Mouse (Mus musculus) embryonic fibroblast, embryonic 13.5 days (primary cell): ENCODE measurements around the gene Myh10. TPM values are rescaled to one million over a fixed set of nuclear protein-coding genes. Genes with fewer than 3 reads are reported as not detected.
A peak's percentile ranks its signal among the peaks of the same experiment; 100 is the strongest.
"Not testable (repeated sequence)": the region's sequence is repeated elsewhere in the genome, so short reads cannot be mapped to it uniquely, and the experiment has no call there.

Experiments used
- H3K27ac ChIP-seq: 2 replicates; pipeline ENCODE4 v1.5.1; 2012; ENCODE audit warnings: low read length, control low read depth, inconsistent platforms; ENCODE audit not compliant: insufficient read depth
- H3K4me1 ChIP-seq: 2 replicates; pipeline ENCODE4 v1.6.1; 2011; ENCODE audit warnings: low read length; ENCODE audit not compliant: control insufficient read depth, insufficient read depth
- H3K4me3 ChIP-seq: 2 replicates; pipeline ENCODE4 v1.5.1; 2011; ENCODE audit warnings: mild to moderate bottlenecking, control low read depth, low read length; ENCODE audit not compliant: insufficient read depth
- CTCF ChIP-seq: IDR thresholded peaks from 2 replicates; pipeline ENCODE4 v1.5.1; 2011; ENCODE audit warnings: mild to moderate bottlenecking, control low read depth, low read length, moderate library complexity, borderline replicate concordance; ENCODE audit not compliant: insufficient read depth
- POLR2A ChIP-seq: IDR thresholded peaks from 2 replicates; pipeline ENCODE4 v1.6.1; 2011; ENCODE audit warnings: low read depth, mild to moderate bottlenecking, control low read depth, low read length, moderate library complexity
- polyA plus RNA-seq: library from polyadenylated mRNA; stranded (reverse); fragments of >200 nt; gene quantifications from 2 replicates; pipeline ENCODE4 v1.2.4, GENCODE M21; 2011; ENCODE audit warnings: low read depth; ENCODE audit not compliant: missing spikeins, insufficient read length

Gene Myh10
- polyA plus RNA-seq, 1 experiment: 459 TPM

DNA sequence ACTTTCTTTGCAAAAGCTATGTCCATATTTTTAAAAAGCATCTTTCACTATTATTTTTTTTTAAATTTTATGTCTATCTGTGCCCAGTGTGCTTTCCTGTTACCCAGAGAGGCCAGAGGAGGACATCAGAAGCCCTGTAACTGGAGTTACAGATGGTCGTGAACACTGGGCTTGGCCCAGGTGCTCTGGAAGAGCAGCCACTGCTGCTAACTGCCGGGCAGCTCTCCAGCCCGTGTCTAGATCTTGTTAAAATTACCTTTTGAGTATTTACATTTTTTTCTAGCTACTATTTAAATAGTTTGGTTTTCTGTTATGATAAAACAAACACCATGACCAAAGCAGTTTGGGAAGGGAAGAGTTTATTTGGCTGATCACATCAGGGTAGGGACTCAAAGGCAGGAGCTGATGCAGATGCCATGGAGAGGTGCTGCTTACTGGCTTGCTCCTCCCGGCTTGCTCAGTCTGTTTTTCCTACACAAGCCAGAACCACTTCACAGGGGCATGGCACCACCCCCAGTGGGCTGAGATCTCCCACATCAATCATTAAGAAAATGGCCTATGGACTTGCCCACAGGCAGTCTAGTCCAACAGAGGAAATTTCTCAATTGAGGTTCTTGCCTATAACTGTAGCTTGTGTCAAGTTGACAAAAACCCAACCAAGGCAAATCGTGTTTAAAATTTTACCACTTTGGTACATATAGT lies 16.7 kb downstream of the Myh10 start:
- H3K4me3 ChIP-seq: no peak overlapping the region
- H3K4me1 ChIP-seq: peaks cover 3% of the 10 kb centered on the region; the same call in 1 of the 2 replicates
- TF ChIP-seq CTCF (no peak), POLR2A (no peak)
- H3K27ac ChIP-seq: no peak overlapping the region

DNA sequence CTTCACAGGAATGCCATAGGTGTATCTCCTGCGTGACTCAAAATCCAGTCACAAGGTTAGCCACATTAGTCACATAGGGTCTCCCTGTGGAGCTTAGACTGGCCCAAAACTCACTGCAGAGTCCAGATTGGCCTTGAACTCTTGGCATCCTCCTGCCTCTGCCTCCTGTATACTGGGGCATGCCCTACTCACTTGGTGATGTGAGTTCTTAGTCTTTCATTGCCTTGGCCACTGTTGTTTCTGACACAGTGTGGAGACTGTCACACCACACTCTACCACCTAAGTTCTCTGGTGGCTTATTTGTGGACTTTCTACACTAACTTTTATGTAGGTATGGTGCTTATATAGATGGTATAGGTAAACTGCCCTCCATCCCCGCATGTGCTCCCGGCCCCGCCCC lies 24.8 kb downstream of the Myh10 start:
- Histone ChIP-seq H3K4me3 (no peak overlapping the region), H3K27ac (no peak overlapping the region), H3K4me1 (peaks cover 13% of the 10 kb centered on the region; the same call in 1 of the 2 replicates)
- TF ChIP-seq POLR2A (no peak), CTCF (no peak)

DNA sequence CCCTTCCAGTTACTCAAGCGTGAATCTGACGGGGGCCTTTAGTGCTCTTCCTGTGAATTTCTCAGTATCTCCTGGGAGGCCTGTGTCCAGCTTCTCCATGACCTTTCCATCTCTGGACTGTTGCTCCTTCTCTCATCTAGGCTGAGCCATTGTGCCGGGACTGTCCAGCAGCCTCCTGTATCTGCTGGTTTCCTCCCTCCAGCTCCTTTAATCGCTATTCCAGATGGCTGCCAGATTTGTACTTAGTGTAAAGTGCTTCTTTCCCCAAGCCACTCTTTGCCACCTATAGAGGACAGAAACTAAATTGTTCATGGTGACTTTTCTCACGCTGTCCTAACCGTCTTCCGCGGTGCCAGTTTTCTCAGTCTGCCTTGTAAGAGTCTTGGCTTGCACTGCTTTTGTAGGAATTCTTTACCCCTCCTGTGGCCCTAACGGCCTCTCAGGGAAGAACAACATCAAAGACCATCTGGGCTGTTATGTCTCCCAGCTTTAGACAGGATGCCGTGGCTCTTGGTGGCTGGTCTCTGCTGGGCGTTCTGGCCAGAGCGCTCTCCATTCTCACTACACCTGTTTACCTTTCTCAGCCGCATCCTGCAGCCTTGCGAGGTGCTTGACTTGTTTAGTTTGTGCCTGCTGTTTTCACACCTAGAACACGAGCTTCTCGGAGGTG lies 25.9 kb downstream of the Myh10 start:
- peaks cover 13% of the 10 kb centered on the region; the same call in 1 of the 2 replicates for H3K4me1 ChIP-seq
- H3K27ac ChIP-seq: 0 out of 2 replicates have a peak overlapping the region, but pooled peaks have one; percentile 10
- no peak overlapping the region for H3K4me3 ChIP-seq
- TF ChIP-seq POLR2A (no peak), CTCF (no peak)

DNA sequence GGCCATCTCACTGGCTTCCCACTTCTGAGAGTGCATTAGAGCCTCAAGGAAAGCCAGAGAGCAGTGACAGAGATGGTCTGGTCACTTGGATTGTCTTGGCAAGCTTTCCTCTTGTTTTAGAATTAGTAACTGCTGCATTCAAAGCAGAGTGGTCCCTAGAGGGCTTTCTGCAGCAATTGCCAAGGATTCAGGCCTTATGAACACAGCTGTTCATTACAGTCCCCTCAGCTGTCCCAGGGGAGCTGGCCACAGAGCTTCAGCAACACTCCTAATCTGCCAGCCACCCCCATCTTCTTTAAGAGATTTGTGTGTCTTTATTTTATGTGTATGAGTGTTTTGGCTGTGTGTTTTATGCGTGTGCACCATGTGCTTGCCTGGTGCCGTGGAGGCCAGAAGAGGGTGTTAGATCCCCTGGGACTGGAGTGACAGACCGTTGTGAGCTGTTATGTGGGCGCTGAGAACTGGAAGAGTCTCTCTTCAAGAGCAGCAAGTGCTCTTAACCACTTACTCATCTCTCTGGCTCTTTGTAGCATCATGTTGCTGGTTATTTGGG lies 27.8 kb downstream of the Myh10 start:
- no peak for TF ChIP-seq CTCF
- TF ChIP-seq POLR2A: no peak

DNA sequence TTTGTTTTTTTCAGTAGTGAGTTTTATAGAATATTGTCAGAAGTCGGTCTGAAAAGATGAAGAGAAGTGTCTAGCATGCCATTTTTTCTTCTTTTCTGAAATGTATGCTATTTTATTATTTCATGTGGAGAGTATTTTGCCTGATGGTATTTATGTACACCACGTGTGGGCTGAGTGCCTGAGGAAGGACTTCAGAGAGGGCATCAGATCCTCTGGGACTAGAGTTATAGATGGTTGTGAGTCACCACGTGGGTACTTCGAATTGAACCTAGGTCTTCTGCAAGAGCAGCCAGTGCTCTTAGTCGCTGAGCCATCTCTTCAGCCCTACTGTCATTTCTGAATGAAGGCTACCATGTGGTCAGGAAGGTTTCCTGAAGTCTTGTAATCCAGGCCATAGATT lies 28.4 kb downstream of the Myh10 start:
- no peak for TF ChIP-seq CTCF
- no peak for TF ChIP-seq POLR2A
- peaks cover 13% of the 10 kb centered on the region; the same call in 1 of the 2 replicates for H3K4me1 ChIP-seq
- H3K27ac ChIP-seq: no peak overlapping the region
- H3K4me3 ChIP-seq: no peak overlapping the region

More for the DNA sequence above, 27.8 kb downstream of the Myh10 start:
- no peak overlapping the region for H3K27ac ChIP-seq
- H3K4me1 ChIP-seq: peaks cover 13% of the 10 kb centered on the region; the same call in 1 of the 2 replicates
- H3K4me3 ChIP-seq: no peak overlapping the region

DNA sequence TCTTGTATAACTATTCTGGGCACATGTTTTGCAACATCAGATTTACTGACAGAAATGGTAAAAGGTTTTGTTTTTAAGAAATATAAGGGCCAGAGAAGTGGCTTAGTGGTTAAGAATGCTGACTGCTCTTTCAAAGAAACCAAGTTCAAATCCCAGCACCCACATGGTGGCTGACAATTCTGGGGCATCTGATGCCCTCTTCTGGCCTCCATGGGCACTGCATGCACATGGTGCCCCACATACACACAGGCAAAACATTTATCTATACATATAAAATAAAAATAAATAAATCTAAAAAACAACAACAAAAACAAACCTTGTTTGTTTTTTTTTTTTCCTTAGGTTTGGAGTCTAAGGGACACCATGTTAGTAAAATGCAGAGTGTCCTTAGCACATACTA lies 32.8 kb downstream of the Myh10 start:
- Histone ChIP-seq H3K4me3 (no peak overlapping the region), H3K27ac (no peak overlapping the region), H3K4me1 (peaks cover 3% of the 10 kb centered on the region; the same call in 1 of the 2 replicates)
- TF ChIP-seq CTCF: peak; percentile 50; the same call in 1 of the 2 replicates
- TF ChIP-seq POLR2A: no peak

DNA sequence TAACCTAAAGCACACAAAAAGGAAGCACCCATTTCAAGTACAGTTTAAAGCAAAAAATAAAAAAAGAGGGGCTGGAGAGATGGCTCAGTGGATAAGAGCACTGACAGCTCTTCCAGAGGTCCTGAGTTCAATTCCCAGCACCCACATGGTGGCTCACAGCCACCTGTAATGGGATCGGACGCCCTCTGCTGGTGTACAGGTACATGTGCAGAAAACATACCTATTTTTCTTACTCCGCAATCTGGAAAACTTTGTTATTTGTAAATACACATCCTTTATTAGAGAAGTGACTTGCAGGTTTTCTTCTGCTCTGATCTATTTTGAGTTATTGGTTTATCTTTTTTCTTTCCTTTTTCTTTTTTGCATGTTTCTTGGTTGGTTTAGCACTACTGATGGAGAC lies 37.3 kb downstream of the Myh10 start:
- H3K27ac ChIP-seq: no peak overlapping the region
- no peaks in the 10 kb centered on the region for H3K4me1 ChIP-seq
- TF ChIP-seq CTCF: 0 out of 2 replicates have a peak, but pooled peaks have one; percentile 2
- no peak for TF ChIP-seq POLR2A
- H3K4me3 ChIP-seq: no peak overlapping the region

DNA sequence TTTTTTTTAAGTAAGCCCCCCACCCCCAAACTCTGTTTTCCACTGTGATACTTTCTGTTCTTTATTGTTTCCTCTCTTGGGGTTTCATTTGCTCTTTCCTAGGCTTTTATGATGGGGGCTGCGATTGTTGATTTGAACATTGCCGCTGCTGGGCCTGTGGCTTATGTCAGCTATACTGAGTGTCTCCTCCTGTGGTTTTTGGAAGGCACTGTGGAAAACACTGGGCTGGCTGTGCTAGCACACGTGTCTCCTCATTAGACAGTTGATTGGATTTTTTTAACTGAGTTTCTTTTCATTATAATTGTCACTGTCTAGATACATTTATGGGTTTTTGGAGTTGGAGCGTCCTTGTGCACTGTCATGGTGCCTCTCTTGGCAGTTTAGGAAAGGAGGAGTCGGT lies 39.4 kb downstream of the Myh10 start:
- TF ChIP-seq POLR2A: no peak
- Histone ChIP-seq H3K4me1 (no peaks in the 10 kb centered on the region), H3K4me3 (no peak overlapping the region), H3K27ac (no peak overlapping the region)

DNA sequence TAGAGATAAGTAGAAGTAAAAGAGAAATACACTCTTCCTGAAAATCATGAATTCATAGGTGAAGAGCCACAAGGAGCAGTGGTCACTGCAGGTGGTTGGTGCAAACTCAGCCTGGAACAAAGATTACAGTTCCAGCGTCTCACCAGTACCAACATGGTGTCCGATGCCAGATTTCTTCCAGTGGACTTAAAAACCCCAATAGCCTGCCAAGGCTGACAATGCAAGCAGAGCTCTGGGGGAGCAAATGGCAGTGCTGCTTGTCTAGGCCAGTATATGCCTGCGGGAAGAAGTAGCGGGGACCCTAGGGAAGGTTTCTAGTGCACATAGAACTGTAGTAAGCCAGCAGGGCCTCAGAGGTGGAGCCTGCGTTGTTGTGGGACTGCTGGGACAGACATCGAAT lies 40.7 kb downstream of the Myh10 start:
- Histone ChIP-seq H3K4me3 (no peak overlapping the region), H3K27ac (no peak overlapping the region), H3K4me1 (no peaks in the 10 kb centered on the region)
- TF ChIP-seq POLR2A: no peak
- TF ChIP-seq CTCF: no peak

DNA sequence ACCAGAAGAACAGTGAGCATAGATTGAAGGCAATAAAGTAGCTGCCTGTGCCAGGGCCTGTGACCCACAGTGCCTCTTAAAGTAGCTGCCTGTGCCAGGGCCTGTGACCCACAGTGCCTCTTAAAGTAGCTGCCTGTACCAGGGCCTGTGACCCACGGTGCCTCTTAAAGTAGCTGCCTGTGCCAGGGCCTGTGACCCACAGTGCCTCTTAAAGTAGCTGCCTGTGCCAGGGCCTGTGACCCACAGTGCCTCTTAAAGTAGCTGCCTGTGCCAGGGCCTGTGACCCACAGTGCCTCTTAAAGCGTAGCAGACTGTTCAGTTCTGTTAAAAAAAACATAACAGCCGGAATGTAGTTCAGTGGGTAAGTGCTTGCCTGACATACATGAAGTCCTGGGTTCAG lies 42.0 kb downstream of the Myh10 start:
- H3K27ac ChIP-seq, H3K4me1 ChIP-seq, H3K4me3 ChIP-seq: not testable (repeated sequence)
